Mouse (Mus musculus): ENCODE data around the gene Susd3. TPM values are rescaled to one million over a fixed set of nuclear protein-coding genes. Genes with fewer than 3 reads are reported as not detected.

Gene Susd3
- total and polyA plus RNA-seq, 3 experiments, result 2.0 to 8.6 (median 3.3) TPM

DNA sequence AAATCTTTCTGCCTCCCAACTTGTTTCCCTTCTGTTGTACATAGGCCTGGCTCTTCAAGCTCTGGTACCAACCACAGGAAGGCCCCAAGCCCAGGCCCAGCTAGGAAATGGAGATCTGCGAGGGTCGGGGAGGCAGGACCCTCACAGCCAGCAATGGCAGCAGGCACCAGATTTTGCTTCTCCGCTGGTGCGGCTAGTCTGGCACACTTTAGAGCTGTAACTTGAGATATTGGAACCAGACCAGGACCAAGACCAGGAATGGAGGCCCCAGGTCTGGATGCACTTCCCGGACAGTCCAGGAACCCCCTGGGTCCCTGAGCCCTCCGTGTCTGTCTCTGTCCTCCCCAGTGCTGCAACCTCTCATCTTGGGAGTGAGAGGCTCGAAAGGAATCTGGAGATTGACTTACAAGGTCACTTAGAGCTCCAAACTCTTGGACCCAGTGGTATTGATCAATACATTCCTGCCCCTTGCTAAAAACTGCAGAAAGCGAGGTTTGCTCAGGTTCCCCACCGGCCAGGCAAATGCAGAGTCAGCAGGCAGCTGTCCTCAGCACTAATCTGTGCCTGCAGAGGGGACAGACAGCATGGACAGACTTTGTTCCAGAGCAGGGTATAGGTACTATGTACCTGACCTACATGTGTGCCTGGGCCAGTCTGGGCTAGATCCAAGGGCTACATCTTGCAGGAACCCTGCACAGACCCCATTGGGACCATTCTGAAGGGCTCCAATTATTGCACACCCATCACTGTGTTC is 31.5 kb downstream of the Susd3 start:
- Histone ChIP-seq H3K27me3 (ENCODE audit: insufficient read depth, low read length) (peaks cover 56% of the 10 kb centered on the region), H3K36me3 (replicated peaks) (no peaks in the 10 kb centered on the region), H3K9me3 (replicated peaks) (no peaks in the 10 kb centered on the region), H3K4me1 (ENCODE audit: insufficient read depth, low read depth, low read length) (peaks cover 24% of the 10 kb centered on the region), H3K4me3 (ENCODE audit: low read depth, low read length) (no peak overlapping the region)
- DNase-seq (ENCODE audit: low spot score) (no peak), ATAC-seq (ENCODE audit: extremely low read depth, insufficient number of reproducible peaks, low FRiP score, poor library complexity, severe bottlenecking) (no peak)
- TF ChIP-seq GATA2 (IDR thresholded peaks at IDR 0.05; ENCODE audit: borderline replicate concordance, low read depth, low read length) (no peak), GATA1 (IDR thresholded peaks at IDR 0.05; ENCODE audit: borderline replicate concordance, low read length) (no peak), TAL1 (conservative IDR thresholded peaks at IDR 0.05; ENCODE audit: low read depth, low read length) (no peak), CTCF (IDR thresholded peaks at IDR 0.05; ENCODE audit: low read depth, low read length) (no peak), POLR2AphosphoS5 (IDR thresholded peaks at IDR 0.05; ENCODE audit: insufficient replicate concordance, low read depth, low read length) (no peak)

DNA sequence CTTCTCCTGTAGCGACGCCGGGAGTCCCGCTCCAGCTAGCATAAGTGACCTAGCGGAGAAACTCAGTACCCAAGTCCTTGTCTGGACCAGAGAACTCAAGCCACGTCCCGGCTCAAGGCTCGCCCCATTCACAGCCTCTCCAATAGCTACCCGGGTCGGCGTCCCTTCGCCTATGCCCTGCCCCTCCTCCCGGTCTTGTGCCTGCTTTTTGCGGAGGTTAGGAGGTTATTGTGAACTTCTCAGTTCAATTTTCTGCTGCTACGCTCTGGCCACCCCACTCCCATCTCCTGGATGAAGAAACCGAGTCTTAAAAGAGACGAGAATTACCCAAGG is 32.3 kb downstream of the Susd3 start:
- ATAC-seq (ENCODE audit: extremely low read depth, insufficient number of reproducible peaks, low FRiP score, poor library complexity, severe bottlenecking) (peak; percentile 25; the same call in 1 of the 2 replicates), DNase-seq (ENCODE audit: low spot score) (no peak)
- TF ChIP-seq TAL1 (conservative IDR thresholded peaks at IDR 0.05; ENCODE audit: low read depth, low read length), result no peak
- no peak for TF ChIP-seq CTCF (IDR thresholded peaks at IDR 0.05; ENCODE audit: low read depth, low read length)
- no peak for TF ChIP-seq GATA1 (IDR thresholded peaks at IDR 0.05; ENCODE audit: borderline replicate concordance, low read length)
- TF ChIP-seq POLR2AphosphoS5 (IDR thresholded peaks at IDR 0.05; ENCODE audit: insufficient replicate concordance, low read depth, low read length), result no peak
- TF ChIP-seq GATA2 (IDR thresholded peaks at IDR 0.05; ENCODE audit: borderline replicate concordance, low read depth, low read length), result no peak
- peak overlapping the region; percentile 78 for H3K4me3 ChIP-seq (ENCODE audit: low read depth, low read length)
- no peaks in the 10 kb centered on the region for H3K9me3 ChIP-seq (replicated peaks)
- H3K36me3 ChIP-seq (replicated peaks), result no peaks in the 10 kb centered on the region
- peaks cover 24% of the 10 kb centered on the region for H3K4me1 ChIP-seq (ENCODE audit: insufficient read depth, low read depth, low read length)
- H3K27me3 ChIP-seq (ENCODE audit: insufficient read depth, low read length), result peaks cover 55% of the 10 kb centered on the region

DNA sequence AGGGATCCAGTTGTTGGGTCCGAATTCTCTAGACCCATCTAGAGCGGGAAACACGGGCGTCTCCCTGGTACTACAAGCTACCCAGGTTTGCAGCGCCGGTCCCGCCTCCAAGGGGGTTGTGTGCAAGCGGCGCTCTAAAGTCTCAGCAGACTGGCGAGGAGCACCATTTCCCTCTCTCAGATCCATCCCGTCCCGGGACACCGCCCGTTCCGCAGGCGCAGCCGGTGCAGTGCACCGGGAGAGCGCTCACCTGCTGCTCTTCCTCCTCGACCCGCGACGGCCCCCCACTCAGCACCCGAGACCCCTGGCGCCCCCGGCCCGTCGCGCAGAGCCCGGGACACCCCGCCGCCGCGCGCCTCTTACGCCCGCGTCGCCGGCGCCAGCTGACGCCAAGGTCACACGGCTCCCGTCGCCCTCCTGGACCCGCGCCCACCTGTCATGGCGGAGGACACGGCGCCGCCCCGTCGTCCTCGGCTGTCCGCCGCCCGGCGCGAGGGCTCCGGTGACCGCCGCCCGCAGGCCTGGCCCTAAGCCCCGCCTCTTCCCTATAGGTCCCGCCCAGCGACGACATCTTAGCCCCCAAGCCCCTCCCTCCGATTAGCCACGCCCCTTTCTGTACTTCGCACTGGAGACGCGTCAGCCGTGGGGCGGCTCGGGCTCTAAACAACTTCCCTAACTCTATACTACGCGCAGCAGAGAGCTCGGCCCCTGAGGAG is 32.8 kb downstream of the Susd3 start, which contains the start of gene Card19:
Gene Card19, minus strand, starts transcription at position 534 of the 716 bp plus-strand sequence.
- H3K36me3 ChIP-seq (replicated peaks), result no peaks in the 10 kb centered on the region
- DNase-seq (ENCODE audit: low spot score) (peak; percentile 89), ATAC-seq (ENCODE audit: extremely low read depth, insufficient number of reproducible peaks, low FRiP score, poor library complexity, severe bottlenecking) (peak; percentile 93)
- peaks cover 24% of the 10 kb centered on the region for H3K4me1 ChIP-seq (ENCODE audit: insufficient read depth, low read depth, low read length)
- H3K4me3 ChIP-seq (ENCODE audit: low read depth, low read length), result peak within 1 kb of the TSS; percentile 78
- no peak for TF ChIP-seq CTCF (IDR thresholded peaks at IDR 0.05; ENCODE audit: low read depth, low read length)
- TF ChIP-seq TAL1 (conservative IDR thresholded peaks at IDR 0.05; ENCODE audit: low read depth, low read length), result no peak
- TF ChIP-seq GATA1 (IDR thresholded peaks at IDR 0.05; ENCODE audit: borderline replicate concordance, low read length), result no peak
- no peak for TF ChIP-seq GATA2 (IDR thresholded peaks at IDR 0.05; ENCODE audit: borderline replicate concordance, low read depth, low read length)
- no peak for TF ChIP-seq POLR2AphosphoS5 (IDR thresholded peaks at IDR 0.05; ENCODE audit: insufficient replicate concordance, low read depth, low read length)
- H3K27me3 ChIP-seq (ENCODE audit: insufficient read depth, low read length), result peaks cover 52% of the 10 kb centered on the region
- H3K9me3 ChIP-seq (replicated peaks), result no peaks in the 10 kb centered on the region

DNA sequence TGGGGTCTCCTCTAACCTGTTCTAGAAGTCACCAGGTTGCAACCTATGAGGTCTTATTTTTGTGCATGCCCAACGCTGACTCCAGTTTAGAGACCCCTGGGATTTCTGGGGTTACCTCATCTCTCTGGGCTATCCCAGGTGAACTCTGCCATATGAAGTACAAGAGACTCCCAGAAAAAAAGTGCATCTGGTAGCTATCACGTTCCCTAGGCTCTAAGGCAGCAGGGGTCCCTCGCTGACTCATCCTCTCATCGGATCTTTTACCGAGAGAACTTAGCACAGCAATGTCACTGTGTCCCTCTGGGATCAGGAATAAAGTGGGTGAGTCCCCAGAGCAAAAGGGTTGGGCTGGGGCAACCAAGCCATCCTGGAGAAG is 33.4 kb downstream of the Susd3 start:
- no peak for TF ChIP-seq GATA1 (IDR thresholded peaks at IDR 0.05; ENCODE audit: borderline replicate concordance, low read length)
- TF ChIP-seq GATA2 (IDR thresholded peaks at IDR 0.05; ENCODE audit: borderline replicate concordance, low read depth, low read length), result no peak
- no peak for TF ChIP-seq POLR2AphosphoS5 (IDR thresholded peaks at IDR 0.05; ENCODE audit: insufficient replicate concordance, low read depth, low read length)
- no peak for TF ChIP-seq TAL1 (conservative IDR thresholded peaks at IDR 0.05; ENCODE audit: low read depth, low read length)
- no peak for TF ChIP-seq CTCF (IDR thresholded peaks at IDR 0.05; ENCODE audit: low read depth, low read length)
- H3K4me1 ChIP-seq (ENCODE audit: insufficient read depth, low read depth, low read length), result peaks cover 24% of the 10 kb centered on the region
- ATAC-seq (ENCODE audit: extremely low read depth, insufficient number of reproducible peaks, low FRiP score, poor library complexity, severe bottlenecking), result no peak
- peak; percentile 17 for DNase-seq (ENCODE audit: low spot score)
- H3K9me3 ChIP-seq (replicated peaks), result no peaks in the 10 kb centered on the region
- H3K4me3 ChIP-seq (ENCODE audit: low read depth, low read length), result peak overlapping the region; percentile 78
- H3K27me3 ChIP-seq (ENCODE audit: insufficient read depth, low read length), result peaks cover 52% of the 10 kb centered on the region
- H3K36me3 ChIP-seq (replicated peaks), result no peaks in the 10 kb centered on the region

DNA sequence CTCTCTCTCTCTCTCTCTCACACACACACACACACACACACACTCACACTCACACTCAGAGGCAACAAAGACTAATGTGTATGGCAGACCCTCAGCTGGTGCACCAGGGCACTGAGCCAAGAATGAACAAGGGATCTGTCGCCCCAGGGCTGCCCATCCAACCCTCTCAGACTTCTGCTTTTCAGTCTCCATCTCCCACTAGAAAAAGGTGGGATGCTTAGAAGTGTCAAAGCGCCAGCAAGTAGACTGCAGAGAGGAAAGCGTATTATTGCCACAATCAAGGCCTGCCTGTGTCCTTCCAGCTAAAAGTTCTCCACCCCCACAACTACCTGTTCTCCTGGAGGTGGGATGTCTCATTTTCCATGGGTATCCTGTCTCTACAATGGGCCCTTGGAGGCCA is 34.1 kb downstream of the Susd3 start:
- no peaks in the 10 kb centered on the region for H3K9me3 ChIP-seq (replicated peaks)
- ATAC-seq (ENCODE audit: extremely low read depth, insufficient number of reproducible peaks, low FRiP score, poor library complexity, severe bottlenecking) (no peak), DNase-seq (ENCODE audit: low spot score) (no peak)
- TF ChIP-seq TAL1 (conservative IDR thresholded peaks at IDR 0.05; ENCODE audit: low read depth, low read length) (no peak), POLR2AphosphoS5 (IDR thresholded peaks at IDR 0.05; ENCODE audit: insufficient replicate concordance, low read depth, low read length) (no peak), GATA1 (IDR thresholded peaks at IDR 0.05; ENCODE audit: borderline replicate concordance, low read length) (no peak), CTCF (IDR thresholded peaks at IDR 0.05; ENCODE audit: low read depth, low read length) (no peak), GATA2 (IDR thresholded peaks at IDR 0.05; ENCODE audit: borderline replicate concordance, low read depth, low read length) (no peak)
- peaks cover 24% of the 10 kb centered on the region for H3K4me1 ChIP-seq (ENCODE audit: insufficient read depth, low read depth, low read length)
- H3K27me3 ChIP-seq (ENCODE audit: insufficient read depth, low read length), result peaks cover 50% of the 10 kb centered on the region
- no peaks in the 10 kb centered on the region for H3K36me3 ChIP-seq (replicated peaks)
- no peak overlapping the region for H3K4me3 ChIP-seq (ENCODE audit: low read depth, low read length)

DNA sequence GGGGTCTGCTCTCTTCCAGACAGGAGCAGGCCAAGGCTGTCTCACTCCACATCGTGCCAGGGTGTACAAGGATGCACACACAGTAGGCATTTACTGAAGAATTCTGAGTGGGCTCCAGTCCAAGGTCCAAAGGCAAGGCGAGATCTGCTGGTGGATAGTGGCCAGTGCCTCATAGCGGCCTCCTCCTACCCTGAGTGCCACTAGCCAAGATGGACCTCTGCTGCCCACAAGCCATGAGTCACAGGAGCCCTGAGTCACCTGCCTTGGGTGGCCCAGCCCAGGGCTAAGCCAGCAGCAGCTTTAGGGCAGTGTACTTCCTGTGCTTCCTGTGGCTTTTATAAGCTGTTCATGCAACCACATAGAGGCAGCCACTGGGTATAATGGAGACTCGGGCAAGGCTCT is 35.0 kb downstream of the Susd3 start:
- TF ChIP-seq GATA1 (IDR thresholded peaks at IDR 0.05; ENCODE audit: borderline replicate concordance, low read length) (no peak), CTCF (IDR thresholded peaks at IDR 0.05; ENCODE audit: low read depth, low read length) (no peak), POLR2AphosphoS5 (IDR thresholded peaks at IDR 0.05; ENCODE audit: insufficient replicate concordance, low read depth, low read length) (no peak), GATA2 (IDR thresholded peaks at IDR 0.05; ENCODE audit: borderline replicate concordance, low read depth, low read length) (no peak), TAL1 (conservative IDR thresholded peaks at IDR 0.05; ENCODE audit: low read depth, low read length) (no peak)
- no peak for DNase-seq (ENCODE audit: low spot score)
- Histone ChIP-seq H3K4me3 (ENCODE audit: low read depth, low read length) (no peak overlapping the region), H3K4me1 (ENCODE audit: insufficient read depth, low read depth, low read length) (peaks cover 24% of the 10 kb centered on the region), H3K9me3 (replicated peaks) (no peaks in the 10 kb centered on the region), H3K27me3 (ENCODE audit: insufficient read depth, low read length) (peaks cover 45% of the 10 kb centered on the region), H3K36me3 (replicated peaks) (no peaks in the 10 kb centered on the region)
- ATAC-seq (ENCODE audit: extremely low read depth, insufficient number of reproducible peaks, low FRiP score, poor library complexity, severe bottlenecking), result no peak
